Mouse (Mus musculus) thymus, postnatal 0 days (tissue): Measurements from ENCODE around the gene Gm10799. TPM values are rescaled to one million over a fixed set of nuclear protein-coding genes. Genes with fewer than 3 reads are reported as not detected.
"Not testable (repeated sequence)": the region's sequence is repeated elsewhere in the genome, so short reads cannot be mapped to it uniquely, and the experiment has no call there.

Source experiments
- DNase-seq: peaks from one replicate; pipeline ENCODE4 v3.0.0-alpha.2; 2015; ENCODE audit warnings: low spot score
- polyA plus RNA-seq: library from polyadenylated mRNA; unstranded; fragments of >200 nt; fragmentation: Nextera tagmentation; extraction: Ambion mirVana; gene quantifications from 2 replicates; pipeline ENCODE4 v1.2.1, GENCODE M21; 2015

The Gm10799 gene
- polyA plus RNA-seq, 1 experiment from 2014 or later, result not detected

DNA sequence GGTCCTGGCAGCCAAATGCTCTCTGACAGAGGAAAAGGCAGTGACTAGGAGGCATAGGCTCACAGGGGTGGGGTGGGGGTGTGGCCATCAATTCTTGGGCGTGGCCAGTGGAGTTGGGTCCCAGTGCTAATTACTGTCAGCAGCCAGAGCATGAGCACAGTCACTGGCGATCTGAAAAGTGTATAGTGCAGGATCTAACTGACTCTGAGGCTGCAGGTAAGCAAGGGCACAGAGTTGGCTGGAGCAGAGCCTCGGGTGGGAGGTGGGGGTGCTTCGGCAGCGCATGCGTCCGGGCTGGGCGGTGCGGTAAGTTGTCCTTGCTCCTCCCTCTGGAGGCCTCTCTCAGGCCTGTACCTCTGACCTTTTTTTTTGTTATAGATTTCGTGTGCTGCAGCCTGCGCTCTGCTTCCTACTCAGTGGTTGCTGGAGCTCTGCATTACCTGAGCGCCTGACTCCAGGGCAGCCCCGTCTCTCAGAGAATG, 1.4 kb upstream of the Gm10799 start, which contains the start of gene Cd59b:
Gene Cd59b (plus strand): TSS at position 146 of the 482 bp plus-strand sequence.
- DNase-seq, result peak; percentile 40

GRCm38 (mm10) chr2:104065526-104065925, 2.8 kb downstream of the Gm10799 start, which contains the start of gene Gm10912:
Gm10912 (plus strand) TSS chr2:104065826.
- DNase-seq, result not testable (repeated sequence)

- no peak for DNase-seq
Observed at GRCm38 (mm10) chr2:104064152-104064551, 4.2 kb downstream of the Gm10799 start.

DNA sequence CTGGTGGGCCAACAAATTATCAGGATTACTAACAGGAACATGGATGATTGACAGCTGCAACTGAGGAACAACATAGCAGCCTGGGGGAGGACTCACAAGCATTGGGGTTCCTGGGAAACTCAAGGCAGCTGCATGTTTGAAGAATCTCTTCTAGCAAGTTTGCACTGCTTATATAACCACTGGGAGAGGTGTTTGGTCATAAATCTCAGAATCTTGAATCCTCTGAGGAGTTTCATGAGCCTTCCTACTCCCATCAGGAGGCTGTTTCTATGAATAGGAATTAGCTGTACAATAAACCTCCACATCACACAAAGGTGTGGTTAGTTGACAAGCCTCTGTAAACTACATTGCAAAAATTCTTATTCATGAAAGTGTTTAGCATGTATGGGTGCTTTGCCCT, 5.7 kb downstream of the Gm10799 start:
- no peak for DNase-seq

- DNase-seq, result no peak
Observed at GRCm38 (mm10) chr2:104060996-104061395, 7.4 kb downstream of the Gm10799 start.

- no peak for DNase-seq
Observed at GRCm38 (mm10) chr2:104059786-104060185, 8.6 kb downstream of the Gm10799 start.

DNA sequence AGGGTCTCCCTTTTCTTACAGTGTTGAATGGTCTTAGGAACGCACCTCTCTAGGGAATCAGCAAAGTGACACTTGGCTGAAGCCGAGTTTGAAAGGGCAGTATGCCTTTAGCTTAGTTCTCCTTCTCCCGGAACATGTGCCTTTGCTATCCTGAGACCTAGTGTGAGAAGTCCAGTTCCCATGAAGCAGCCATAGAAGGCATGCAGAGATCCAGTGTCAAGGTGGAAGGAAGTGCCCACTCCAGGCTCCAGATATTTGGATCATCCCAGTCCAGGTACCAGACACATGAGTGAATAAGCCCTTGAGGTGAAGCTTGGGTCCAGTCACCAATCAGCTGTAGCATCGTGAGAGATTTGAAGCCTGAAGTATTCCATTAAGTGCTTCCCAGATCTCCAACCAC, 9.4 kb downstream of the Gm10799 start:
- DNase-seq, result no peak

DNA sequence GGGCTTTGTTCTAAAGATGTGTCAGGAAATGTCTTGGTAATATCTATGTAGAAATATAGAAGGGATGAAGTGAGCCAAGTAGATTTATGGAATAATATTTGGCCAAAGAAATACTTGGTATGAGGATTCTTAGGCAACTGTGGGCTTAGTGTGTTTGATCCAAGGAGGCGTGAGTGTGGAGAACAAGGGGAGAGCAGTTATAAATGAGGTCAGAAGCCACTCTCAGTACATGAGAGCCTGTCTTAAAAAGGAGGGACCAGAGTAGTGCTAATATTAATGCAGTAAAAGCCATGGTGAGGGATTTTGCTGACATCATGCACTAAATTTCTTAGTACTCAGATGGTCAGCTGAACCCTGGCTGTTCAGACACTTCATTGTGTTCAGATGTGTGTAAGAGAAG, 10.0 kb downstream of the Gm10799 start:
- no peak for DNase-seq

DNA sequence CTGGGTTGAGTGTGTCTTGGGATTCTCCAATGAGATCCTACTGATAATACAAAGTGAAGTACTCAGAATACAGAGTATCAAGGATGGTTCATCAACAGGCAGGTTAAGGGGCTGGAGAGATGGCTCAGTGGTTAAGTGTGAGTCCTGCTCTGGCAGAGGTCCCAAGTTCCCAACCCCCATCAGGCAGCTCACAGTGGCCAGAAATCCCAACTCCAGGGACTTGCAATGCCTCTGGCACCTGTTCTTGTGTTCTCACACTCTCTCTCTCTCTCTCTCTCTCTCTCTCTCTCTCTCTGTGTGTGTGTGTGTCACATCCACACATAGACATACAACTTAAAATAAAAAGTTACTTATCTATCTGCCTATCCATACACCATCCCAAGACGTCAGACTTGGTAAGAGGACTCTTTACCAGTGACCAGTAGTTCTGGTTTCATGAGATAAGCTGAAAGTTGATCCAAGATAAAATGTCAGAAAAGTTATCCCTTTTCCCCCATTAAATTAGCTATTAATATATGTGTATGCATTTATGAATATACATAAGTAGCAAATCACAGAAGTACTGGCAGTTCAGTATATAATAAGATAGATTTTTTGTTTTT, 23.8 kb downstream of the Gm10799 start:
- no peak for DNase-seq

DNA sequence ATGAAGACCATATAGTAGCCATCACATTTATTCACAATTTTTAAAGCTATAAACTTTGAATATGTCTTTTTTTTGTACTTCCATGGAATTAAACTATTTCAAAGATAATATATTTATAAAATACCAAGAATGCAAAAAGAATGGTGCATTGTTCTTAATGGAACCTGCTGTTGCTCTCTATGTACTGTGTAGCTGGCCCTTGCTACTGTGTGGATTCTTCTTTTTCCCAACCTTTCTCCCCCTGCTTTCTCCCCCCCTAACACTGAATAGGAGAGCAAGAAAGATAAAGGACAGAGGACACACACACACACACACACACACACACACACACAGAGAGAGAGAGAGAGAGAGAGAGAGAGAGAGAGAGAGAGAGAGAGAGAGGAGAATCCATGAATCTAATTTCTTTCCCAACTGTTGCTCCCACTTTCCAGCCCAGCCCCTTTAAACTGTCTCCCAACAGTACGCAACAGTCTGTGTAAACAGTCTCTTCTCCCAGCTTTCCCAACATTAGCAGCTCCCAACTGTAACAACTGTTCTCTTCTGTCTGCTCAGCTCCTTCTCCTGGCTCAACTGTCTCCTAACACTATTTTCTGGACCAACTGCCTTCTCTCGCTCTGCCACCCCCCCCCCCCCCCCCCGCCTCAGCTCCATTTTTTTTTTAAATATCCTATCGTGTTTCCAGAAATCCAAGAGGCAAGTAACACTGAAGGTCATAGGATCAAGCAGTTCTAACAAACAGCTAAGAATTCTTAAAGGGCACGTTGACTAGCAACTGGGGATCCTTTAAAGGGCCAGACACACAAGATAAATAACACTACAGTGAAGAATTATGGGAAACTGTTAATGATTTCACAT, 24.5 kb downstream of the Gm10799 start:
- DNase-seq, result no peak

DNA sequence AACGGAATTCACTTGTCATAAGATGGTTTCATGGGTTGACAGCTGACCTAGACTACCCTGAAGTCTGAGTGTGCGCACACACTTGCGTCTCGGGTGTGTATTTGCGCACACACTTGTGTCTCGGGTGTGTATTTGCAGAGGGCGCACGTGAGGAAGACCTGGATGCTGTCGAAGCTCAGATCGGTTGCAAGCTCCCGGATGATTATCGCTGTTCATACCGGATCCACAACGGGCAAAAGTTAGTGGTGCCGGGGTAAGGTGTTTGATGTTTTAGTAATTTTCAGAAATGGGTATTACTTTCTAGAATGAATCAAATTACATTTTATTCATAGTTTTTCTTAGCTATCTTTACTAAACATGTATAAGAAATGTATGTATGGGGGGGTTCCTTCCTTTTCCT, 25.6 kb downstream of the Gm10799 start:
- no peak for DNase-seq

DNA sequence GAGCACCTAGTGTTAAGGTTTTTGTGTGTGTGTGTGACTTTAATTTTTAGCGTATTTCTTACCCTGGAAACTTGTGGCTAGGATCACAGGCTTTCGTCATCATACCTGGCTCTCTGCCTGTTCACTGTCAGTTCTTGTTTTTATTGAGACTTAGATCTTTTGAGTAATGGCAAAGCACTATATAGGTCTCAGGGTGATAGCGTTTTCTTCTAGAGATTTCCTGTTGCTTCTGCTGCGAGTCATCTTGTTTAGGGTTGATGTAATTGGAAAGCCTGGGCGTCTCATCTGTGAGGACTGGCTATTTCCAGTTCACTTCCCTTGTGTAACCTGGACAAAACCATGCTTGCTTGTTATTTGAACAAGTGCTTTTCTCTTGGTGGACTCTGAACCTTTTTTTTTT, 26.7 kb downstream of the Gm10799 start:
- DNase-seq, result no peak

DNA sequence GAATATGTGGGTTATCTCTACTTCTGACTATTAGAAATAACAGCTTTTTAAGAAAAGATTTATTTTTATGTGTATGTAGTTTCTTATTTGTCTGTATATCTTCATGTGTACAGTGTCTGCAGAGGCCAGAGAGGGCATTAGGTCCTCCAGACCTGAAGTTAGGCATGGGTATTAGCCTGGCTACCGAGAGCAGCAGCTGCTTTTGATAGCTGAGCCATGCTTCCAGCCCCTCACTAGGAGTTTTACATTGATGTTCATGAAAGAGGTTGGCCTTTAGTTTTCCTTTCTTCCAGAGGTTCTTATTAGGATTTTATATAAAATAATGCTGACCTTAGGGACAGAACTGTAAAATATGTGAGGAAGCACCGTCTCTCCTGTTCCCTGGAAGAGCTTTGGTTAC, 30.1 kb downstream of the Gm10799 start:
- no peak for DNase-seq

DNA sequence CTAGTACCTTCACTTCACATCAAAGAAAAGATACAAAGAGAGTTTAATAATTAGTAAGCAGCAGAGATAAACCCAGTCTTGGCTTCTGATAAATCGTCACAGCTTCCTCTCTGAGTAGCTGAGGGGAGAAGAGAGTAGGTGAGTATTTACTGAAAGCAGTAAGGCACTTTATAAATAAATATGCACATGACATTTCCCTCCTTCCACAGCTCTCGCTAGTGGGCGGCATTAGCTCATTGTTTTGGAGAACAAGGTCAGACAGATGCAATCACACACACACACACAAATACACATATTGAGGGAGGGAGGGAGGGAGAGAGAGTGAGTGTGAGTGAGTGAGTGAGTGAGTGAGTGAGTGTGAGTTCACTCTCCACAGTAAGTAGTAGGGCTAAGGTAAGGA, 32.0 kb downstream of the Gm10799 start:
- no peak for DNase-seq

- DNase-seq, result no peak
Observed at GRCm38 (mm10) chr2:104035595-104035994, 32.8 kb downstream of the Gm10799 start.

- peak; percentile 33 for DNase-seq
Observed at GRCm38 (mm10) chr2:104034832-104035472, 33.4 kb downstream of the Gm10799 start.

GRCm38 (mm10) chr2:104032056-104032455, 36.3 kb downstream of the Gm10799 start:
- DNase-seq, result no peak

GRCm38 (mm10) chr2:104030381-104030780, 38.0 kb downstream of the Gm10799 start:
- no peak for DNase-seq

- DNase-seq, result no peak
Observed at GRCm38 (mm10) chr2:104029074-104029473, 39.3 kb downstream of the Gm10799 start.

DNA sequence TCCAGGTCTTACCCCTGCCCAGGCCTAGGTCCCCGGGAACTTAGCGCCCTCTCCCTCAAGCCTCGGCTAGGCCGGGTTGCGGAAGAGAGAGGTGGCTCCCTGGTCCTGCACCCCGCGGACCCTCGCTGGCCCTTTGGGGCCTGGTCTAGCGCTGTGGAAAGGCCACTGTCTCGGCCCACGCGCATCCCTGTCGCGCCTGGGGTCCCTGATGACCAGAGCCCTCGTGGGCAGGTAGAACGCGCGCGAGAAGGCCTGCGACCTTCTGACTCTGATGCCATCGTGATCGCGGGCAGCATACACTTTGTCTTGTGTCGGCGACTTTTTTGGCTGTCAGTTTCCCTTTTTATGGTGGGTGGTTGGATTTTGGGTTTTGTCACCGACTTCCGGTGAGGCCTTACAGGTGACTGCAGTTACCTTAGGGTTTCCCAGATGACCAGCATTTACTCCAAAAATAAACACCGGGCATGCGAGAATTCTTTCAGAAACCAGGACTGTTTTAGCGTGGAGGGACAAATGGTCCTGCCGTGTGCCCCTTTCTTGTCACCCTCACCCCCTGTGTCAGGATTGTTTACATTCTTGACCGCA, 40.1 kb downstream of the Gm10799 start, which contains the start of gene 4931422A03Rik:
Gene 4931422A03Rik (minus strand): TSS at position 223 of the 585 bp plus-strand sequence.
- DNase-seq, result no peak

DNA sequence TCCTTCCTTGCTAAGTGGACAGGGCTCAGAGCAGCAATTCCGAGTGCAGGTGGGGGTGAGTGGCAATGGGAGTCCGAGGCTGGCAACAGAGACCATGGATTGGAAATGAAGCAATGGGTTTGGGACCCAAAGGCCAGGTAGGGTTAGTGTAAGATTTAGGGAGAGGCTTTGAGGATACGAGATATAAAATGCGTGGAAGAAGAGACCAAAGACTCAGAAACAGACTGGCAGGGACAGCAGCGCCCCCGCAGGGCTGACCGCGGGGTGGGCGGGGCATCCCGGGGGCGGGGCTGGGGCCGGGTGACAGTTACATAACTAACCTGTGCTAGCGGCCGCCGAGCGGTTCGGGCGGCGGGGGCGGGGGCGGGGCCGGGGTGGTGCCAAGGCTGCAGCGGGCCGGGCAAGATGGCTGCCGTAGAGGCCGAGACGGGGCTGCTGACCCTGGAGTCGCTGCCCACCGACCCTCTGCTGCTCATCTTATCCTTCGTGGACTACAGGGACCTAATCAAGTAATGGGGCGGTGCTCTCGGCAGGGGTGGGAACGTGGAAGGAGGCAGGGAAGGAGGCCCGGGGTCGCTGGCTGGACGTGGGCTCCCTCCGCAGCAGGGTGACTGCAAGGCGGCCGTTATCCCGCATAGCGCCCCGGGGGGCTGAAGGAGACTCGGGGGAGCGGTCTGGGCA, 40.8 kb downstream of the Gm10799 start, which contains the start of gene Fbxo3:
Gene Fbxo3 (plus strand): TSS at position 264 of the 681 bp plus-strand sequence.
- peak; percentile 83 for DNase-seq
